Mouse (Mus musculus) hematopoietic stem cell, adult 5-6 weeks (primary cell): Measurements from ENCODE around the gene Deaf1. TPM values are rescaled to one million over a fixed set of nuclear protein-coding genes. Genes with fewer than 3 reads are reported as not detected.

ENCODE experiments used
- ATAC-seq, 2 experiments: fragments of 125-278 bp in 1 of 2; replicated peaks in 1 of 2; 2 replicates each; pipeline ENCODE4 v1.8.0; 2016 to 2017; ENCODE audit warnings: inconsistent platforms in 2 of 2, mild to moderate bottlenecking in 2 of 2, moderate number of reproducible peaks in 2 of 2, low read depth in 1 of 2, moderate TSS enrichment in 1 of 2; ENCODE audit not compliant: low FRiP score in 2 of 2, poor library complexity in 2 of 2, severe bottlenecking in 2 of 2, insufficient read depth in 1 of 2, low TSS enrichment in 1 of 2
- total RNA-seq: library from RNA; stranded (forward); fragments of 172-1452, 232-1000 nt; gene quantifications from 2 replicates; pipeline ENCODE4 v1.2.3, GENCODE M21; 2017

Gene Deaf1
- total RNA-seq, 1 experiment from 2014 or later: 25.8 TPM

DNA sequence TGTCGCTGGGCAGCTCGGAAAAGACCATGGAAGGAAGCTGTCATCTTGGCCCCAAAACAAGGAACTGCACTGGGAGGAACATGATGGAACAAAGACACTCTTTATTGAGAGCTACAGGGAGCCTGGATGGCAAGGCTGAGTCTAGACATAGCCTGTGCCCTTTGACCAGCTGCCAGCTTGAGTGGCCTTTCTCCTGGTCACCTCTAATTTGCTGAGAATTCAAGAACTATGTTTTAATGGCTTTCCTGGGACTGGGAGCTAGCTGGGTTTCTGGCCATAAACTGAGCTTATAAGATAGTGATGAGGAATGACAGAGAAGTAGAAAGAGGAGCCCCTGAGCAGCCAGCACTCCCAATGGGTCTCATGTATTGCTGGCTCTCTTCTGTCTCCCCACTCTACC, 15.7 kb upstream of the Deaf1 start:
- ATAC-seq: no peak

DNA sequence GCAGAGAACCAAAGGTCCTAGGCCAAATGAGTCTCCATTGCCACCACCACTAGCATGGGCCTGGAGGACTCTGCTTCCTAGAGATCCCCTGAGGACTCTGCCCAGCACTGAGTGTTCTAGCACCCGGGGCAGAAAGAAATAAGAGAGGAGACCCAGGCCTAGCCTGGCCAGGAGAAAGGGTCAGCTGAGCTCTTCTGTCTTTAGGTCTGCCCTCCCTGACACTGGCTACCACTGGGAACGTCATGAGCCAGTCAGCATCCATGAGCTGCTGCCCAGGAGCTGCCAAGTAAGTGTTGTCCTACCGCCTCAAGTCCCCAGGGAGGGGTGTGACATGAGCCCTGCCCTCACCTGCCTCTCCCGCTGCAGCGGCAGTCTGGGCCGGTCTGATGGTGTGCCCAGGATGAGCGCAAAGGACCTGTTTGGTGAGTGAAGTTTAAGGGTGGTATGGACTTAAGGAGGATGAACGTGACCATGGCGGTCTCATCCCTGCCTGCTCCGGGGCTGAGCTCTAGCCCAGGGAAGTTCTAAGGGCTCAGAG, 14.3 kb upstream of the Deaf1 start:
- no peak for ATAC-seq

DNA sequence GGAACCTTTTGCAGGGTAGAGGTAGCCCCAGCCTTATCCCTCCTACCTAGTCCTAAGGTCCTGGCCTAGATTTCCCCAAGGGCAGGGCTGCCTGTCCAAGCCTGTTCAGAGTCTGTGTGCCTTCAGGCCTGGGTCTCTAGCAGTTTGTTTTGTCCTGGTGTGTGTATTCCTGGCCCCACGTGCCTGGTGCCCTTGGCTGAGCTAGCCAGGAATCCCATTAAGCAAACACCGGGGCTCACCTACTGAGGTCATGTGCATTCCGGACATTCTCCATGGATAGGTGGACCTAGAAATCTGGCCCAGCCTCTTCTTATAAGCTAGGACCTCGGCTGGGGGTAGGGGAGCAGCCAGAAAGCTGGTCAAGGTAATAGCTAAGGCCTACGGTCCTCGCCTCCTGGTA, 13.0 kb upstream of the Deaf1 start:
- no peak for ATAC-seq

DNA sequence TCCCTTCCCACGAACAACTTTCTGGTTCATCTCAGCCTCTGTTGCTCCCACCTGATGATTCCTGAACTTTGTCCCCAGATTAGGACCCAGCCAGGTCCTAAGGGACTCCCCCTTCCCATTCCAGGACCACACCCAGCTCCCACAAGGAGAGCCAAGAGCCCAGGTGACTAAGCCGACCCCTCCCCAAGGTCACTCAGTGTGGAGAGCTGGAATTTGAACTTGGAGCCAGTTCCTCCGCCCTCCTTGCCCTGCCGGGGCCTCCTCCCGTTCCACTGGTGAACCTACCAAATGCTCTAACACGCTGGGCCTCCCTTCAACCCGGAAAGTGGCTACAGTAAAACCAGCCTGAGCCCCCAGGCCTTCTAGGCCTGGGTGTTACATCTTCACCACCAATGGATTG, 12.5 kb upstream of the Deaf1 start:
- ATAC-seq: no peak

DNA sequence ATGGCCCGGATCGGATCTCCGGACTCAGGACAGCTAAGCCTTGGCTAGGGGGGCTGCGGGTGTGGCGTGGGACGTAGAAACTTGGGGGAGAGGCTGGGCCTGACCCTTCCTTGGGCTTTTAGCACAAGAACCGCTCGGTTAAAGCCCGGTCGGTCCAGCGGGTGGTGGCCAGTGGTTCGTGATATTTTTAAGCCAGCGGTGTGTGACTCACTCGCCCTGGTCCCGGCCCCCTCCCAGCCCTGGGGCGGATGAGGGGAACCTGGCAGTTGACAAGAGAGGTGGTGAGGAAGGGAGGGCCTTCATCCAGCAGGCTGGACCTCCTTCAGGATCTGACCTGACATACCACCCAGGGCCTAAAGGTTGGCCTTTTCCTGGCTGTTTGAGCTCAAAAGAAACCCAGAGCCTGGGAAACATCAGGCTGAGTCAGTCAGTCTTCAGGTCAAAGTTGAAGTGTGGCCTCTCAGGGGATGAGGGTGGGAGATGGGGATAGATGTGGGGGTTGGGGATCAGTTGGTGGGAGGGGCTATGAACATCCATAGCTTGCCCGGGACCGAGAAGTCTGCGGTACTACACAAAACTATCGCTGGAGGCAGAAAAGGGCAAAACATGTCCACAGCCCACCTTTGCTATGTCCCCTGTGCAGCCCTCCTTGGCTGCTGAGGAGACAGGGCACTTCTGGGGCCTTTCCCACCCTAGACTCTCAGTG, 11.9 kb upstream of the Deaf1 start:
- ATAC-seq: no peak

DNA sequence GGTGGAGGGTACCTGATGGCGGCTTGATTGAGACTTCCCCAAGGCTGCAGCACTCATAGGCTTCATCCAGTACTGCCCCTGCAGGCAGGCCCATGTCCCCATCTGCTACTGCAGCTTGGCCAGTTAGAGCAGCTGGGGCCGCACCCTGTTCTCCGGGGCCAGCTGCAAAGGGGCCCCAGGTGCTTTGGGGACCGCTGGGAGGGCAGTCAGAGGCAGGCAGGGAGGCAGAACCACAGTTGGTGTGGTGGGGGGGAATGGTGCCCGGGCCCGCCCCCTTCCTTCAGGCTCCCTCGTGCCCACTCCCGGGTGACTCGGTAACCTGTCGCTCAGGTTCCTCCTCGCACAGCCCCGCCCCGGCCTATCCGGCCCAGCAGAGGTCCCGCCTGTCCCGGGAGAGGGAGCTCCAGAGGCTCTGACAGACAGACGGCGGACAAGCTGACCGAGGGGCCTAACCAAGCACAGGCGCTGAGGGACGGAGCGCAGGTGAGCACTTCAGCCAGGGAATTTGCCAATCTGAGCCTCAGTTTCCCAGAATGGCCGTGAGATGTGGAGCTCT, 11.2 kb upstream of the Deaf1 start, which contains the start of gene Eps8l2:
Gene Eps8l2 (plus strand): TSS at position 305 of the 556 bp plus-strand sequence.
- peak; percentile 81 to 88 for ATAC-seq

DNA sequence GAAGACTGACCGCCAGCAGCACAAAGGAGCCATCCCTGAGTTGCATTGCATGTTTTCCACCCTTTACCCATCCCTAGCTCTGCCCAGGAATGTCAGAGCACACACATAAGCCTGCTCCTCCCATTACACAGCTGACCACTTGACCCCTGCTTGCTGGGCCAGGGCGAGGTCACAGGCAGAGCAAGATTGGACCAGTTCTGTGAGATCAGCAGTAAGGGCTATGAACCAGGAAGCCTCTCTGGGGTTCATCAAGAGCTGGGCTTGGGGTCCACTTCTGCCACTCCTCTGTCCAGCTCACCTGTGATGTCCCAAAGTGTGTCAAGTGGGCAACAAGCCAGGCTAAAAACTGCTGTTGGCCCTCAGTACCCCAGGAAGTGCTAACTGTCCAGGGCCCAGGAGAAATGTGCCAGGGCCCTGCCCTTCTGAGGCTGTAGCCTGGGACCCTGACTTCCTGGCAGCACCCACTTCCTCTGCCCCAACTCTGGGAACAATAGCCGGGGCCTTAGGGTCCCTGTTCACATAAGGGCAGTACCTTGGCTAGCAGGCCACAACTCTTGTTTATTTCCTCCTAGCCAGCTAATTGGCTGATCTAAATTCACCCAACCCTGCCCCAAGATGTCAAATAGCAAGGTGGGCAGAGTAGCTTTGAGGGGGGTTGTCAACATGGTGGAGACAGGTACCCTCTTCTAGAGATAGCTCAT, 10.4 kb upstream of the Deaf1 start:
- ATAC-seq: no peak

DNA sequence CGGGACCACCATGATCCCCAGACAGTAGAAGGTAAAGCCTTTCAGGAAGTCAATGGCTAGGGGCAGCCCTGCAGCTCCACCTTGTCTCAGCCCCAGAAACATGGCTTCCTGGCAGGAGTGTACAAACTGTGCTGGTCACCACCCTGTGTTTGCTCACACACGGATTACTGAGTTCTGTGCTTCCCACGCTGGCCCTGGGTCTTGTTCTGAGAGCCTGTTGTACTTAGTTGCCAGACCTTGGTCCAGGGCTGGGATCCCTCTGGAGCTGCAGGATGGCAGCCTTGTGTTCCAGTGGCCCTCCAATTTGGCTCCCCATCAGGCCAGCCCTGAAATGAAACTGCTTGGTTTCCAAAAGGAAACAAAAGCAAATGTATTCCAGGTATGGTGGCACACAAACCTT, 8.8 kb upstream of the Deaf1 start:
- ATAC-seq: no peak

DNA sequence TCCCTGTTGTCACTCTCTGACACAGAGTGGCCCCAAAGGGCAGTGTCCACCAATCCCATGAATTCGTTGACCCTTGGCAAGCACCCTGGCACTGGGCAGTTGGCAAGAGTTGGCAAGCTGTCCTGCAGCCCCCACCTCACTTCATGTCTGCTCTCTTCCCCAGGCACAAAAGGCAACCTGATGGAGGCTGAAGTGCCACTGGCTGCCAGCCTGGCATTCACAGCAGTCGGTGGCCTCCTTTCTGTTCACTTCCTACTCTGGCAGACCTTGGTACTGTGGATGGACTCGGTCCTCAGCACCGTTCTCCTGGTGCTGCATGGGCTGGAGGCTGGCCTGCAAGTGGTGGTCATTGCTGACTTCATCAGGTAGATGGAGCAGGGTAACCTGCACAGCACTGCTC, 8.2 kb upstream of the Deaf1 start:
- ATAC-seq: no peak

DNA sequence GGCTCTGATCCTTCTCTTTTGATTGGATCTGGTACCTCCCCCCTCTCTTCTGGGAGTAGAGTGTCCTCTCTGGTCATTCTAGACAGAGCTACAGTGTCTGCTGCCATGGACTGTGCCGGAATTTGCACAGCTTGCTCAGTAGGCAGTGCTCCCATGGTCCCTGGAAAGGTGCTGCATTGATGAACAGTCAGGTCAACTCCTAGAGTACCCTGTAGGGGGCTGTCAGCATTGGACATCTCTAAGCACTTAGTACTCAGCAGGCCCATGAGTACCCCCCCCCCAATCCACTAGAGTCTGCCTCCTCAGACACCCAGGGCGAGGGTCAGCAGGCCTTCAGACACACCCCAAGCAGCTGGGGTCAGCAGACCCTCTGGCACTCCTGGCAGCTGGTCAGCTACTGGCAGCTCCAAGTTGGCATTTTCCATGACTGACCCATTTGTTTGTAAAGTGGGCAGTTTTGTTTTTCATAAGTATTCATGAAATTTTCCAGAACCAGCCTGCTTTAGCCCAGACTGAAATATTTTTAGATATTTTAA, 7.6 kb upstream of the Deaf1 start:
- ATAC-seq: no peak

DNA sequence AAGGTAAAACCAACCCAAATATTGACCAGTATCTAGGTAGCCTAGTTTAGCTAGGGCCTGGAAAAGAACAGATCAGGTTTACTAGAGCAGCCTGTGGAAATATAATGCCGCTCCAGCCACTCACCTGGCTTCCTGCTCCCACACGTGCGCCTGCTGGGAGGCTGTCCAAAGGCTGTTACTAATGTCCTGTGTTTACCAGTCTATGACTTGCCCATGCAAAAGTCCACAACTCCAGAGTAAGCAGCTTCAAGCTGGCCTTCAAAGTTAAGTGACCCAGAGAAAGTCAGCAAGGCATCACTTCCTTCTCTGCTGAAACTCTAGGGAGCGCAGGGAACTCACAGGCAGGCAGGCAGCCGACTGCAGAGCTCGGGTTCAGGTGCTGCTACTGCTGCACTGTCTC, 4.5 kb upstream of the Deaf1 start:
- no peak for ATAC-seq

DNA sequence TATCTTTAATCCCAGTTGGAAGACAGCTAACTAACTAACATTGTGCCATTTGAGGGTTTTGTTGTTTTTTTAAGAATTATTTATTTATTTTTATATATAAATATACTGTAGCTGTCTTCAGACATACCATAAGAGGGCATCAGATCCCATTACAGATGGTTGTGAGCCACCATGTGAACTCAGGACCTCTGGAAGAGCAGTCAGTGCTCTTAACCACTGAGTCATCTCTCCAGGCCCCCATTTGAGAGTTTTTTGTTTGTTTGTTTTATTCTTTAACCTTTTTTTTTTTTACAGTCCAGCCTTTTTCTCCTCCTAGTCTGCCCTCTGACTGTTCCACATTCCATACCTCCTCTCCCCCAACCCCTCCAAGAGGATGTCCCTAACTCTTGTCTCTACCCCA, 3.2 kb upstream of the Deaf1 start:
- no peak for ATAC-seq

DNA sequence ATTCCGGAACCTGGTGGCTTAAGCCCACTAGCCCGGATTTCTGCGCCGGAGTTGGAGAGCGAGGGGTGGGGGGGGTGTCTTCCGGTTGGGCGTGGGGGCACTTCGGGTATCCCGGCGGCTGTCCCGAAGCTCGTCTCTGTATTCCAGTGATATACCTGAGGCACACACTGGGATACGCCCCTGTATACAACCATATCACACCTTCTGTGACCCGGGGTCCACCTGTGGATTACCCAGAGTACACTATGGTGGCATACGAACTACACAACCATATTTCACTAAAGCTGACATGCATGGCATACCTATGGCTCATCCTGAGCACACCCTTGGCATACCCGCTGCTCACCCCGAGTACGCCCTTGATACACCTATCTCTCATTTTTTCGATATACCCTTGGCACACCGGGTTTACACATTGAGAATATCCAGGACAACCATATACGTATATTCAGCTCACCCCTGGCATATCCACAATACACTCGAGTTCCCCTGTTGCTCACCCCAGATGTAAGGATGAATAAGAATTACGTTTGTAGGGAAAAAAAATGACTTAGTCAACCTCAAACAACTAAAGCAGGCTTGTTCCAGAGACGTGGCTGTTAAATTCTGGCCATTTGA, 992 bp upstream of the Deaf1 start:
- ATAC-seq: no peak

DNA sequence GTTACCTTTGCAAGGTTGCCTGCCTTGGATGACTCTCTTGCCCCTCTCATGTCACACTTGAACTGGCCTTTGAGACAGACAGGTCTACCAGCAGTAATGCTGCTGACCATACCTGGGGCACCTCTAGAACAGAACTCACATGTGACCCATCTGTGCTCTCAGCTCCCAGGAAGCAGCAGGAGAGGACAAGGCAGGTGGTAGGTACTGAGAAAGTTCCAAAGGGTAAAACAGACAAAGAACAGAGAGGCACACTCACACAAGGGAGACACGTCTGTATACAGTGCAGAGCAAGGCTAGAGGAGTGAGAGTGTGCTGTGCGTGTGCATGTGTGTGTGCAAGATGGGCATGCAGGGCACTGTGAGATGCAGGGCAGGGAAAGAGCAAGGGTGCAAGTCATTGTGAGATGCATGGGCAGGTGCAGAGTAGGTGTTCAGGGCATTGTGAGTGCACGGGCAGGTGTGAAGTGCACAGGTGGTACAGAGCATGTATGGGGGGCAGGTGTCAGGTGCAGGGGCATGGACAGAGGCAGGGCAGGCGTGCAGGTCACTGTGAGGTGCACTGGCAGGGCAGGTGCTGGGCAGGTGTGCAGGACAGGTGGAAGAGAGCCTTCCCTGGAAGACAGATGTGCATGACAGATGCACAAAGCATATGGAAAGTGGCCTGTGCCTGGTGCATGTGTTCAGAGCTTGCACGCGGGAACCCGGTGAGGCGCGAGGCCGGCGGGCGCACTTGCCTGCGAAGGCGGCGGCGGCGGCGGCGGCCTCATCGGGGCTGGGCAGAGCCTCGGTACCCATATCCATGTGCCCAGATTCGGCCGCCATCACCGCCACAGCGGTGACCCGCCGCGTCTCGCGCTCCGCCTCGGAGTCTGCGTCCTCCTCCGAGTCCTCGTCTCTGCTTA, 694 bp downstream of the Deaf1 start:
- no peak for ATAC-seq

DNA sequence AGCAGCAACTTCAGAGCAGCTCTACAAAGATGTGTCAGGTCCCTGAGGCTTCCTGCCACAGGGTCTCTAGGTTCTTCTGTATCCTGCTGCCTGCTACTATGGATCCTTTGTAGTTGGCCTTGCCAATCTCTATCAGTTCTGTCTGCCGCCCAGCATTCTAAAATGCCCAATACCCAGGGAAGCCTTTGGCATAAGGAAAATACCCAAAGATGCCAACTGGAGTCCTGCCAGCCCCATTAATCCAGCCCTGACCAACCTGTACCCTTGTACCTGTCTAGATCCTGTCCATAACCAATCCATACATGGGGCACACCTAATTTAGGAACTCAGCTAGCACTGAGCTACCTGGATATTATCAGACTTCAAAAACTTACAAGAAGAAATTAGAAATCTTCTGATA, 2.8 kb downstream of the Deaf1 start:
- no peak for ATAC-seq

DNA sequence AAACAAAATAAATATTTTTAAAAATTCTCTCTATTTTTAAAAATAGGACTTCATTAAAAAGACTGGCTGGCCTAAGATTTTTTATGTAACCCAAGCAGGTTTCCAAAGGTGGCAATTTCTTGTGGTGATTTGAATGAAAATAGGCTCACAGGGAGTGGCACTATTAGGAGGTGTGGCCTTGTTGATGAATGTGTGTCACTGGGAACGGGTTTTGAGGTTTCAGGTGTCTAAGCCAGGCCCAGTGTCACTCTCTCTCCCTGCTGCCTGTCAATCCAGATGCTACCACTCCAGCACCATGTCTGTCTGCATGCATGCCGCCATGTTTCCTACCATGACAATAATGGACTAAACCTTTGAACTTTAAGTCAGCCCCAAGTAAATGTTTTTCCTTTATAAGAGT, 8.0 kb downstream of the Deaf1 start:
- no peak for ATAC-seq

DNA sequence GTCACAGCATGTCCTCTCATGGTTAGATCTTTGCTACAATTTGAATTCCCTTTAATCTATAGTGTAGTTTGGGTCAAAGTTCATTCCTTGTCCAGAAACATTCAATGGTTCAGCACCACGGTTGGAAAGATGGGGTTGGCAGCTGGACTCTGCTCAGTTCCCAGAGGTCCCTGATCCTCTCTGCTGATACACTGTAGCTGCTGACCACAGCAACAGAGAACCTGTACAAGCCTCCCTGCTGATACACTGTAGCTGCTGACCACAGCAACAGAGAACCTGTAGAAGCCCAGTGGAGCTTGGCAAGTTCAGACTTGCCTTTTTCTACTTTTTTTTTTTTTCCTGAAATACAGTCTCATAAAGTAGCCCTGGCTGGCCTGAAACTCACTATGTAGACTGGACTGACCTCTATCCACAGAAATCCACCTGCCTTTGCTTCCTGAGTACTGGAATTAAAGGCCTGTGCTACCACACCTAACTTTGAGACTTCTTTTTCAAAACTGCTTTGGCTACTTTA, 9.8 kb downstream of the Deaf1 start:
- ATAC-seq: no peak
